Mouse (Mus musculus) CH12.LX (cell line): ENCODE results near the gene Vangl2. TPM values are rescaled to one million over a fixed set of nuclear protein-coding genes. Genes with fewer than 3 reads are reported as not detected.

Experiments
- DNase-seq: peaks from one replicate; pipeline ENCODE4 v3.0.0-alpha.2; 2013; ENCODE audit errors: extremely low read depth
- H3K27ac ChIP-seq: 2 replicates; pipeline ENCODE4 v1.5.1; 2012; ENCODE audit warnings: low read depth, mild to moderate bottlenecking, control low read depth, moderate library complexity; ENCODE audit not compliant: insufficient read depth
- H3K27me3 ChIP-seq: replicated peaks from 2 replicates; pipeline ENCODE3; 2012; ENCODE audit warnings: inconsistent platforms
- H3K36me3 ChIP-seq, 2 experiments: replicated peaks in 1 of 2; 2 replicates each; pipeline versions ENCODE3 to v1.6.1; 2012; ENCODE audit warnings: inconsistent platforms in 1 of 2, low read length in 1 of 2, mild to moderate bottlenecking in 1 of 2, mixed read lengths in 1 of 2, moderate library complexity in 1 of 2; ENCODE audit not compliant: control insufficient read depth in 1 of 2, insufficient read depth in 1 of 2
- H3K4me1 ChIP-seq, 2 experiments: 2 replicates each; pipeline ENCODE4 v1.6.1; 2012; ENCODE audit warnings: inconsistent platforms in 1 of 2, moderate library complexity in 1 of 2; ENCODE audit not compliant: insufficient read depth in 2 of 2, control insufficient read depth in 1 of 2
- H3K4me2 ChIP-seq: 2 replicates; pipeline ENCODE4 v1.6.1; 2012; ENCODE audit warnings: low read depth, mild to moderate bottlenecking, control low read depth; ENCODE audit not compliant: poor library complexity, insufficient read depth, severe bottlenecking
- H3K4me3 ChIP-seq, 3 experiments: fragments of 150-350 bp in 1 of 3; sonication (generic) in 1 of 3; replicated peaks in 1 of 3; 2 replicates each; pipeline versions ENCODE3 to v1.5.1; 2011 to 2012; ENCODE audit warnings: low read depth in 2 of 3, low read length in 2 of 3, mild to moderate bottlenecking in 2 of 3, moderate library complexity in 2 of 3, control low read depth in 1 of 3, improper control_type of control experiment in 1 of 3, inconsistent platforms in 1 of 3, mixed read lengths in 1 of 3; ENCODE audit not compliant: poor library complexity in 1 of 3
- H3K79me2 ChIP-seq: replicated peaks from 2 replicates; pipeline ENCODE4 v1.6.1; 2012; ENCODE audit warnings: mild to moderate bottlenecking, moderate library complexity; ENCODE audit not compliant: control insufficient read depth, poor library complexity, insufficient read depth, severe bottlenecking; ENCODE audit errors: extremely low read depth
- H3K9ac ChIP-seq: 2 replicates; pipeline ENCODE4 v1.6.1; 2012; ENCODE audit warnings: low read depth, mild to moderate bottlenecking, control low read depth, moderate library complexity; ENCODE audit not compliant: insufficient read depth
- H3K9me3 ChIP-seq: replicated peaks from 2 replicates; pipeline ENCODE3; 2012; ENCODE audit warnings: low read length, inconsistent platforms, mixed read lengths
- CTCF ChIP-seq, 2 experiments: IDR thresholded peaks in 1 of 2; conservative IDR thresholded peaks in 1 of 2; 2 replicates each; pipeline ENCODE4 v1.5.1; 2011 to 2012; ENCODE audit warnings: low read depth in 2 of 2, low read length in 2 of 2, improper control_type of control experiment in 1 of 2, inconsistent platforms in 1 of 2, mild to moderate bottlenecking in 1 of 2, moderate library complexity in 1 of 2
- E2F4 ChIP-seq: IDR thresholded peaks from 2 replicates; pipeline ENCODE4 v1.6.1; 2011; ENCODE audit warnings: low read depth, low read length, improper control_type of control experiment; ENCODE audit not compliant: insufficient replicate concordance
- ELF1 ChIP-seq: IDR thresholded peaks from 2 replicates; pipeline ENCODE4 v1.6.1; 2014; ENCODE audit warnings: low read depth, mild to moderate bottlenecking, inconsistent platforms, low read length, improper control_type of control experiment
- ETS1 ChIP-seq: conservative IDR thresholded peaks from 2 replicates; pipeline ENCODE4 v1.6.1; 2012; ENCODE audit warnings: low read depth, mild to moderate bottlenecking, inconsistent platforms, low read length, improper control_type of control experiment, moderate library complexity
- GABPA ChIP-seq: IDR thresholded peaks from 2 replicates; pipeline ENCODE4 v1.6.1; 2012; ENCODE audit warnings: low read depth, low read length, improper control_type of control experiment, inconsistent platforms; ENCODE audit not compliant: insufficient replicate concordance
- HCFC1 ChIP-seq: IDR thresholded peaks from 2 replicates; pipeline ENCODE4 v1.6.1; 2012; ENCODE audit warnings: low read depth, mild to moderate bottlenecking, inconsistent platforms, low read length, improper control_type of control experiment
- IRF4 ChIP-seq: IDR thresholded peaks from 2 replicates; pipeline ENCODE4 v1.6.1; 2014; ENCODE audit warnings: low read depth, mild to moderate bottlenecking, inconsistent platforms, low read length, improper control_type of control experiment
- JUN ChIP-seq: IDR thresholded peaks from 2 replicates; pipeline ENCODE4 v1.6.1; 2011; ENCODE audit warnings: low read depth, mild to moderate bottlenecking, low read length, improper control_type of control experiment, moderate library complexity; ENCODE audit not compliant: insufficient read depth
- JUND ChIP-seq: conservative IDR thresholded peaks from 2 replicates; pipeline ENCODE4 v1.6.1; 2011; ENCODE audit warnings: low read depth, low read length, improper control_type of control experiment
- MAX ChIP-seq: IDR thresholded peaks from 2 replicates; pipeline ENCODE4 v1.6.1; 2011; ENCODE audit warnings: low read length, improper control_type of control experiment
- MEF2A ChIP-seq: IDR thresholded peaks from 2 replicates; pipeline ENCODE4 v1.6.1; 2014; ENCODE audit warnings: low read depth, mild to moderate bottlenecking, inconsistent platforms, low read length, improper control_type of control experiment, borderline replicate concordance
- MXI1 ChIP-seq: IDR thresholded peaks from 2 replicates; pipeline ENCODE4 v1.6.1; 2011; ENCODE audit warnings: mild to moderate bottlenecking, low read depth, low read length, improper control_type of control experiment
- MYC ChIP-seq: IDR thresholded peaks from 2 replicates; pipeline ENCODE4 v1.6.1; 2011; ENCODE audit warnings: low read depth, mild to moderate bottlenecking, improper control_type of control experiment, low read length
- NELFE ChIP-seq: IDR thresholded peaks from 2 replicates; pipeline ENCODE4 v1.6.1; 2011; ENCODE audit warnings: low read depth, low read length, improper control_type of control experiment
- NRF1 ChIP-seq: IDR thresholded peaks from 2 replicates; pipeline ENCODE4 v1.6.1; 2014; ENCODE audit warnings: low read depth, mild to moderate bottlenecking, inconsistent platforms, low read length, improper control_type of control experiment, moderate library complexity
- PAX5 ChIP-seq: IDR thresholded peaks from 2 replicates; pipeline ENCODE4 v1.6.1; 2012; ENCODE audit warnings: low read length, inconsistent platforms, mixed read lengths
- POLR2AphosphoS2 ChIP-seq: IDR thresholded peaks from 2 replicates; pipeline ENCODE4 v1.6.1; 2011; ENCODE audit warnings: low read depth, low read length, improper control_type of control experiment
- RAD21 ChIP-seq: IDR thresholded peaks from 2 replicates; pipeline ENCODE4 v1.6.1; 2011; ENCODE audit warnings: low read depth, mild to moderate bottlenecking, low read length, improper control_type of control experiment, moderate library complexity
- RCOR1 ChIP-seq: conservative IDR thresholded peaks from 2 replicates; pipeline ENCODE4 v1.6.1; 2012; ENCODE audit warnings: low read depth, mild to moderate bottlenecking, inconsistent platforms, low read length, improper control_type of control experiment
- SIN3A ChIP-seq: IDR thresholded peaks from 2 replicates; pipeline ENCODE4 v1.6.1; 2012; ENCODE audit warnings: low read length, improper control_type of control experiment, inconsistent platforms
- SMC3 ChIP-seq: IDR thresholded peaks from 2 replicates; pipeline ENCODE4 v1.6.1; 2011; ENCODE audit warnings: low read depth, low read length, improper control_type of control experiment
- TBP ChIP-seq: conservative IDR thresholded peaks from 2 replicates; pipeline ENCODE4 v1.6.1; 2011; ENCODE audit warnings: low read depth, low read length, improper control_type of control experiment
- TCF12 ChIP-seq: IDR thresholded peaks from 2 replicates; pipeline ENCODE4 v1.6.1; 2014; ENCODE audit warnings: low read depth, mild to moderate bottlenecking, inconsistent platforms, low read length, improper control_type of control experiment
- UBTF ChIP-seq: IDR thresholded peaks from 2 replicates; pipeline ENCODE4 v1.6.1; 2012; ENCODE audit warnings: low read depth, mild to moderate bottlenecking, inconsistent platforms, low read length, improper control_type of control experiment, moderate library complexity
- ZC3H11A ChIP-seq: IDR thresholded peaks from 2 replicates; pipeline ENCODE4 v1.6.1; 2012; ENCODE audit warnings: low read depth, mild to moderate bottlenecking, inconsistent platforms, low read length, improper control_type of control experiment
- ZKSCAN1 ChIP-seq: IDR thresholded peaks from 2 replicates; pipeline ENCODE4 v1.6.1; 2012; ENCODE audit warnings: low read depth, inconsistent platforms, low read length, improper control_type of control experiment, borderline replicate concordance
- ZMIZ1 ChIP-seq: IDR thresholded peaks from 2 replicates; pipeline ENCODE4 v1.6.1; 2012; ENCODE audit warnings: low read depth, mild to moderate bottlenecking, inconsistent platforms, low read length, improper control_type of control experiment
- ZNF384 ChIP-seq: IDR thresholded peaks from 2 replicates; pipeline ENCODE4 v1.6.1; 2012; ENCODE audit warnings: low read depth, low read length, improper control_type of control experiment, inconsistent platforms
- dilution Hi-C: fragments of 300-500 bp; cut with MboI; formaldehyde crosslinking; loops from 2 replicates; pipeline ENCODE4 v1.14.3; 2020; ENCODE audit warnings: low sequenced_read_pairs; ENCODE audit not compliant: extremely low pct_unique_long_range_greater_than_20kb, extremely low pct_ligation_motif_present
- in situ Hi-C: fragments of 300-500 bp; cut with MboI; formaldehyde crosslinking; loops from 3 replicates; pipeline ENCODE4 v1.14.3; 2019; ENCODE audit warnings: low sequenced_read_pairs, low pct_ligation_motif_present, low pct_unique_long_range_greater_than_20kb, mixed read lengths
- polyA plus RNA-seq: library from polyadenylated mRNA; unstranded; fragments of >175 nt; gene quantifications from 2 replicates; pipeline ENCODE4 v1.2.1, GENCODE M21; 2012; ENCODE audit warnings: low read depth; ENCODE audit not compliant: insufficient read length
- total RNA-seq, 2 experiments: library from RNA; depleted of rRNA; stranded (reverse); fragments of 300-350 nt in 1 of 2; fragments of >200 nt in 1 of 2; gene quantifications; 2 replicates each; pipeline ENCODE4 v1.2.3; 2012 to 2014

Gene Vangl2
- total and polyA plus RNA-seq, 3 experiments, result 3.6 to 7.9 (median 7.3) TPM

DNA sequence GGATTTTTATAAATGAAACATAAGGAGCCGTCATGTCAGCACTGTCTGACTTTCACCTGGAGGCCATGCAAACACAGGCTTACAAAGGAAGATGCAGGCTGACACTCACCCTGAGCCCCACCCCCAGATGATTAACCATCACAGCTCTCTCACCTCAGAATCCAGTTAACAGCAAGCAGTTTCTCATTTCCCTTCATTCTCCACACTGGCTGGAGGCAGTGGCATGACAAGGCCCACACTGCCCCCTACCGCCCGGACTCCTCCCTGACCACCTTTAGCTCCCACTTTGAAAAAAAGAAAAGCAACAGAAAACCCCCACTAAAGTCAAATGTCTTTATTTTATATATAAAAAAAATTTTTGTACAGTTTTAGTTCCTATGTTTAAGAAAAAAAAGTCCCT, 27.6 kb downstream of the Vangl2 start (continued):
- 0 out of 2 replicates have a peak, but pooled peaks have one; percentile 37 for TF ChIP-seq MEF2A
- TF ChIP-seq MAX, result no peak
- no peak for TF ChIP-seq HCFC1
- peak; percentile 99 for TF ChIP-seq ZC3H11A
- no peak for TF ChIP-seq NRF1

- in situ Hi-C loops, result no loop called here
Measured at GRCm38 (mm10) chr1:171998820-171999597, 29.2 kb downstream of the Vangl2 start.

DNA sequence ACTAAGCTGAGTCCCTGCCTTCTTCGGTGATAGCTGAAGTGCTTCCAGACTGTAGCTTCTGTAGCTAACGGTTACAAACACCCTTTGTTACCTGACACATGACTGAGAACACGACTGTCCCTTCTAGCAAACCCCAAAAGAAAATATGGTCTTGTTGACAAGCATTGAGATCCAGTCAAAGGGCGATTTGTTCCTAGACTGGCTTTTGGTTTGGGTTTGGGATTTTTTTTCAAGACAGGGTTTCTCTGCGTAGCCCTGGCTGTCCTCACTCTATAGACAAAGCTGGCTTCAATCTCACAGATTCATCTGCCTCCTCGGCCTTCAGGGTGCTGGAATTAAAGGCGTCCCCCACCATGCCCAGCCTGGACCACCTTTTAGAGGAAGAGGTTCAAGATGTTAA, 31.5 kb downstream of the Vangl2 start:
- DNase-seq, result no peak
- Histone ChIP-seq H3K27me3 (no peaks in the 10 kb centered on the region), H3K4me3 (no peak overlapping the region), H3K27ac (no peak overlapping the region), H3K4me1 (peaks cover 6 to 31% of the 10 kb centered on the region in 2 experiments), H3K79me2 (no peaks in the 10 kb centered on the region), H3K4me2 (no peak overlapping the region), H3K36me3 (peaks cover 0 to 4% of the 10 kb centered on the region in 2 experiments), H3K9me3 (no peaks in the 10 kb centered on the region), H3K9ac (no peak overlapping the region)
- dilution Hi-C loops (no loop called here), in situ Hi-C loops (no loop called here)
- no peak for TF ChIP-seq JUN
- TF ChIP-seq GABPA, result no peak
- TF ChIP-seq JUND, result no peak
- TF ChIP-seq UBTF, result no peak
- no peak for TF ChIP-seq POLR2AphosphoS2
- no peak for TF ChIP-seq MEF2A
- no peak for TF ChIP-seq MXI1
- TF ChIP-seq SMC3, result no peak
- TF ChIP-seq ETS1, result no peak
- no peak for TF ChIP-seq ZMIZ1
- no peak for TF ChIP-seq CTCF (conservative IDR thresholded peaks at IDR 0.05 in 1 of 2, IDR thresholded peaks at IDR 0.05 in 1 of 2; ENCODE audit: low read depth in 2 of 2, low read length in 2 of 2)
- no peak for TF ChIP-seq ZNF384
- no peak for TF ChIP-seq NELFE
- TF ChIP-seq E2F4, result no peak
- no peak for TF ChIP-seq TBP
- no peak for TF ChIP-seq ZC3H11A
- no peak for TF ChIP-seq ELF1
- TF ChIP-seq RAD21, result no peak
- TF ChIP-seq MAX, result no peak
- TF ChIP-seq RCOR1, result no peak

More at GRCm38 (mm10) chr1:171998820-171999597, 29.2 kb downstream of the Vangl2 start:
- Histone ChIP-seq H3K4me1 (peaks cover 9 to 31% of the 10 kb centered on the region in 2 experiments), H3K27ac (no peak overlapping the region), H3K27me3 (no peaks in the 10 kb centered on the region), H3K36me3 (peaks cover 3 to 18% of the 10 kb centered on the region in 2 experiments), H3K4me3 (no peak overlapping the region), H3K4me2 (no peak overlapping the region), H3K9ac (no peak overlapping the region), H3K79me2 (no peaks in the 10 kb centered on the region), H3K9me3 (no peaks in the 10 kb centered on the region)
- dilution Hi-C loops, result no loop called here
- no peak for TF ChIP-seq HCFC1
- TF ChIP-seq ZKSCAN1, result no peak
- TF ChIP-seq POLR2AphosphoS2, result no peak
- TF ChIP-seq SIN3A, result no peak
- no peak for TF ChIP-seq JUN
- TF ChIP-seq NELFE, result no peak
- TF ChIP-seq MYC, result no peak
- no peak for TF ChIP-seq TCF12
- no peak for TF ChIP-seq TBP
- no peak for TF ChIP-seq MAX
- TF ChIP-seq E2F4, result no peak
- no peak for TF ChIP-seq NRF1
- no peak for TF ChIP-seq IRF4
- no peak for TF ChIP-seq PAX5
- DNase-seq, result no peak
